Mouse (Mus musculus) adipocyte (in vitro differentiated cells): Measurements from ENCODE around the gene Zfp870.

Experiments
- DNase-seq: peaks from one replicate; pipeline ENCODE4 v3.0.0-alpha.2; 2016; ENCODE audit warnings: low spot score

Gene Zfp870

GRCm38 (mm10) chr17:32891239-32892180, at the start of gene Zfp870:
Zfp870 (minus strand) TSS chr17:32891642.
- peak; percentile 96 for DNase-seq

- DNase-seq, result no peak
Observed at GRCm38 (mm10) chr17:32939831-32940230, 48.4 kb upstream of the Zfp870 start.

- no peak for DNase-seq
Observed at GRCm38 (mm10) chr17:32927803-32928202, 36.4 kb upstream of the Zfp870 start.

- no peak for DNase-seq
Observed at GRCm38 (mm10) chr17:32924658-32925312, 33.3 kb upstream of the Zfp870 start.

- DNase-seq, result no peak
Observed at GRCm38 (mm10) chr17:32923681-32924080, 32.2 kb upstream of the Zfp870 start.

- no peak for DNase-seq
Observed at GRCm38 (mm10) chr17:32919123-32919522, 27.7 kb upstream of the Zfp870 start.

GRCm38 (mm10) chr17:32917131-32917530, 25.7 kb upstream of the Zfp870 start, which contains the start of gene Cyp4f14:
Cyp4f14 (minus strand) TSS chr17:32917342.
- peak; percentile 76 for DNase-seq

- no peak for DNase-seq
Observed at GRCm38 (mm10) chr17:32916075-32916474, 24.6 kb upstream of the Zfp870 start.

- no peak for DNase-seq
Observed at GRCm38 (mm10) chr17:32906172-32906571, 14.7 kb upstream of the Zfp870 start.

GRCm38 (mm10) chr17:32905239-32905638, 13.8 kb upstream of the Zfp870 start:
- peak; percentile 18 for DNase-seq

- DNase-seq, result peak; percentile 16
Observed at GRCm38 (mm10) chr17:32904414-32904813, 13.0 kb upstream of the Zfp870 start.

- no peak for DNase-seq
Observed at GRCm38 (mm10) chr17:32901751-32902525, 10.5 kb upstream of the Zfp870 start.

GRCm38 (mm10) chr17:32895421-32895820, 4.0 kb upstream of the Zfp870 start:
- DNase-seq, result no peak

GRCm38 (mm10) chr17:32893901-32894300, 2.5 kb upstream of the Zfp870 start:
- no peak for DNase-seq

GRCm38 (mm10) chr17:32890852-32891238, 597 bp downstream of the Zfp870 start:
- DNase-seq, result no peak

- DNase-seq, result no peak
Observed at GRCm38 (mm10) chr17:32889611-32890010, 1.8 kb downstream of the Zfp870 start.

GRCm38 (mm10) chr17:32880320-32881218, 10.9 kb downstream of the Zfp870 start:
- DNase-seq, result no peak

- no peak for DNase-seq
Observed at GRCm38 (mm10) chr17:32878773-32879172, 12.7 kb downstream of the Zfp870 start.

- no peak for DNase-seq
Observed at GRCm38 (mm10) chr17:32877471-32878171, 13.8 kb downstream of the Zfp870 start.

- no peak for DNase-seq
Observed at GRCm38 (mm10) chr17:32872696-32873095, 18.7 kb downstream of the Zfp870 start.

- no peak for DNase-seq
Observed at GRCm38 (mm10) chr17:32872091-32872490, 19.4 kb downstream of the Zfp870 start.
